Mouse (Mus musculus): ENCODE data around the gene Hist1h2aa.

GRCm38 (mm10) chr13:23892592-23893268 lies 41.5 kb upstream of the Hist1h2aa start:
- TF ChIP-seq CTCF (IDR thresholded peaks at IDR 0.05) (no peak), EP300 (IDR thresholded peaks at IDR 0.05) (no peak)
